24 mouse cellular contexts compared by ENCODE assay signal in genomic region chr12:3907008-3907407, GRCm38 (mm10). TPM values are rescaled to one million over a fixed set of nuclear protein-coding genes. Genes with fewer than 3 reads are reported as not detected.
DNase-seq lines count a peak whose midpoint lies in the region; ATAC-seq lines count a peak whose summit lies in the region.
"Had no signal": no experiment of that assay in that cellular context is flagged by ENCODE, and none has a peak within 500 bp of the region (broad histone marks: within the 10 kb centered on the region; RNA-seq: fewer than 3 reads in every experiment).

No protein-coding gene starts in this region.

- H3K27ac ChIP-seq in midbrain, embryonic 10.5 days (replicated peaks) = 0 out of 2 replicates have a peak overlapping the region, but pooled peaks have one; percentile 13
- no peak overlapping the region for H3K27ac ChIP-seq in midbrain, embryonic 15.5 days
- H3K27ac ChIP-seq in neural tube, embryonic 13.5 days (replicated peaks) = 0 out of 2 replicates have a peak overlapping the region, but pooled peaks have one; percentile 18
- H3K27ac ChIP-seq in neural tube, embryonic 15.5 days (replicated peaks) = no peak overlapping the region
- H3K27ac ChIP-seq in midbrain, embryonic 16.5 days (ENCODE audit: low read length) = peak overlapping the region; percentile 29; the same call in 1 of the 2 replicates
- H3K27ac ChIP-seq in forebrain, embryonic 10.5 days = no peak overlapping the region
- H3K27ac ChIP-seq: embryonic facial prominence, embryonic 10.5 days; embryonic facial prominence, embryonic 13.5 days; forebrain, embryonic 13.5 days; heart, adult 2 months; hindbrain, embryonic 12.5 days; hindbrain, embryonic 15.5 days had no signal

- H3K27me3 ChIP-seq in midbrain, embryonic 10.5 days (ENCODE audit: low read depth, poor library complexity, severe bottlenecking) = no peaks in the 10 kb centered on the region
- no peaks in the 10 kb centered on the region for H3K27me3 ChIP-seq in midbrain, embryonic 15.5 days (replicated peaks)
- no peaks in the 10 kb centered on the region for H3K27me3 ChIP-seq in neural tube, embryonic 13.5 days
- H3K27me3 ChIP-seq in neural tube, embryonic 15.5 days (replicated peaks) = no peaks in the 10 kb centered on the region
- H3K27me3 ChIP-seq in midbrain, embryonic 16.5 days (ENCODE audit: control insufficient read depth, insufficient read depth, low read depth, low read length) = no peaks in the 10 kb centered on the region
- H3K27me3 ChIP-seq in forebrain, embryonic 10.5 days (ENCODE audit: poor library complexity, severe bottlenecking) = no peaks in the 10 kb centered on the region
- H3K27me3 ChIP-seq: embryonic facial prominence, embryonic 13.5 days; forebrain, embryonic 13.5 days; hindbrain, embryonic 12.5 days; hindbrain, embryonic 15.5 days had no signal

- no peak for DNase-seq in midbrain, embryonic 10.5 days (ENCODE audit: low spot score)
- no peak for DNase-seq in forebrain, embryonic 10.5 days (ENCODE audit: extremely low spot score, low spot score)
- DNase-seq: adrenal gland, adult 8-10 months; adrenal gland, postnatal 25 days; cerebellum, adult 11-12 months; cerebellum, adult 8-10 months; cerebellum, postnatal 36 days; embryo, embryonic 11 days; gastrocnemius, postnatal 25 days had no signal

- no peaks in the 10 kb centered on the region for H3K4me1 ChIP-seq in midbrain, embryonic 10.5 days
- H3K4me1 ChIP-seq in midbrain, embryonic 15.5 days = no peaks in the 10 kb centered on the region
- H3K4me1 ChIP-seq in neural tube, embryonic 13.5 days (replicated peaks) = peaks cover 9% of the 10 kb centered on the region; the same call in 1 of the 2 replicates
- no peaks in the 10 kb centered on the region for H3K4me1 ChIP-seq in neural tube, embryonic 15.5 days
- H3K4me1 ChIP-seq in midbrain, embryonic 16.5 days (ENCODE audit: control insufficient read depth, insufficient read depth, low read length) = no peaks in the 10 kb centered on the region
- no peaks in the 10 kb centered on the region for H3K4me1 ChIP-seq in forebrain, embryonic 10.5 days
- H3K4me1 ChIP-seq: embryonic facial prominence, embryonic 10.5 days; embryonic facial prominence, embryonic 13.5 days; forebrain, embryonic 13.5 days; hindbrain, embryonic 12.5 days; hindbrain, embryonic 15.5 days had no signal

- WGBS in midbrain, embryonic 10.5 days = 85% methylated on average over 4 of the region's 4 CpGs
- WGBS in midbrain, embryonic 15.5 days = 86% methylated on average over 4 of the region's 4 CpGs
- 82% methylated on average over 4 of the region's 4 CpGs for WGBS in neural tube, embryonic 13.5 days
- WGBS in neural tube, embryonic 15.5 days = 89% methylated on average over 4 of the region's 4 CpGs
- WGBS in midbrain, embryonic 16.5 days = 85% methylated on average over 4 of the region's 4 CpGs
- 85% methylated on average over 4 of the region's 4 CpGs for WGBS in forebrain, embryonic 10.5 days

- H3K4me3 ChIP-seq in midbrain, embryonic 10.5 days = no peak overlapping the region
- no peak overlapping the region for H3K4me3 ChIP-seq in midbrain, embryonic 15.5 days
- H3K4me3 ChIP-seq in neural tube, embryonic 13.5 days = no peak overlapping the region
- no peak overlapping the region for H3K4me3 ChIP-seq in neural tube, embryonic 15.5 days (replicated peaks)
- H3K4me3 ChIP-seq in midbrain, embryonic 16.5 days (ENCODE audit: low read depth, low read length) = no peak overlapping the region
- H3K4me3 ChIP-seq in forebrain, embryonic 10.5 days = no peak overlapping the region
- H3K4me3 ChIP-seq: embryonic facial prominence, embryonic 10.5 days; embryonic facial prominence, embryonic 13.5 days; erythroblast, embryonic 14.5 days; forebrain, embryonic 13.5 days; heart, adult 2 months; hindbrain, embryonic 12.5 days; hindbrain, embryonic 15.5 days had no signal

- no peak overlapping the region for H3K4me2 ChIP-seq in midbrain, embryonic 15.5 days
- no peak overlapping the region for H3K4me2 ChIP-seq in neural tube, embryonic 13.5 days
- H3K4me2 ChIP-seq in neural tube, embryonic 15.5 days = no peak overlapping the region
- no peak overlapping the region for H3K4me2 ChIP-seq in midbrain, embryonic 16.5 days (ENCODE audit: low read length)
- H3K4me2 ChIP-seq: embryonic facial prominence, embryonic 13.5 days; forebrain, embryonic 13.5 days; heart, embryonic 11.5 days; hindbrain, embryonic 12.5 days; hindbrain, embryonic 15.5 days had no signal

- no peaks in the 10 kb centered on the region for H3K9me3 ChIP-seq in midbrain, embryonic 10.5 days (replicated peaks)
- H3K9me3 ChIP-seq in midbrain, embryonic 15.5 days = no peaks in the 10 kb centered on the region
- no peaks in the 10 kb centered on the region for H3K9me3 ChIP-seq in neural tube, embryonic 13.5 days
- no peaks in the 10 kb centered on the region for H3K9me3 ChIP-seq in neural tube, embryonic 15.5 days (replicated peaks)
- no peaks in the 10 kb centered on the region for H3K9me3 ChIP-seq in midbrain, embryonic 16.5 days (replicated peaks; ENCODE audit: control insufficient read depth, low read length, poor library complexity, severe bottlenecking)
- no peaks in the 10 kb centered on the region for H3K9me3 ChIP-seq in forebrain, embryonic 10.5 days
- H3K9me3 ChIP-seq: embryonic facial prominence, embryonic 10.5 days; embryonic facial prominence, embryonic 13.5 days; forebrain, embryonic 13.5 days; hindbrain, embryonic 12.5 days; hindbrain, embryonic 15.5 days had no signal

- ATAC-seq in midbrain, embryonic 15.5 days (replicated peaks) = no peak
- no peak for ATAC-seq in neural tube, embryonic 13.5 days (ENCODE audit: low read depth)
- ATAC-seq in neural tube, embryonic 15.5 days (ENCODE audit: low FRiP score) = no peak
- no peak for ATAC-seq in midbrain, embryonic 16.5 days
- ATAC-seq: activated CD4-positive, CD25-positive, alpha-beta regulatory T cell, adult 4 months; CD4-positive, CD25-positive, alpha-beta regulatory T cell, adult 4 months; forebrain, embryonic 13.5 days; forebrain, embryonic 16.5 days had no signal

- peaks cover 84% of the 10 kb centered on the region for H3K36me3 ChIP-seq in midbrain, embryonic 10.5 days
- H3K36me3 ChIP-seq in midbrain, embryonic 15.5 days (replicated peaks) = peaks cover 52% of the 10 kb centered on the region
- peaks cover 84% of the 10 kb centered on the region for H3K36me3 ChIP-seq in neural tube, embryonic 13.5 days
- H3K36me3 ChIP-seq in neural tube, embryonic 15.5 days = peaks cover 76% of the 10 kb centered on the region
- peaks cover 43% of the 10 kb centered on the region for H3K36me3 ChIP-seq in midbrain, embryonic 16.5 days (ENCODE audit: control insufficient read depth, insufficient read depth, low read length)
- peaks cover 90% of the 10 kb centered on the region for H3K36me3 ChIP-seq in forebrain, embryonic 10.5 days (replicated peaks)

- no peak overlapping the region for H3K9ac ChIP-seq in midbrain, embryonic 15.5 days
- no peak overlapping the region for H3K9ac ChIP-seq in neural tube, embryonic 13.5 days
- H3K9ac ChIP-seq in neural tube, embryonic 15.5 days (replicated peaks) = no peak overlapping the region
- H3K9ac ChIP-seq in midbrain, embryonic 16.5 days (ENCODE audit: low read depth, low read length) = no peak overlapping the region
- H3K9ac ChIP-seq: embryonic facial prominence, embryonic 13.5 days; forebrain, embryonic 13.5 days; hindbrain, embryonic 12.5 days; hindbrain, embryonic 15.5 days had no signal

RNA-seq across cellular contexts. Expression of gene Pomc, which starts 47.7 kb away (rescaled TPM):
- 7.8 and 8.2 TPM in 2 replicates for polyA plus RNA-seq in midbrain, embryonic 10.5 days (2016; fragmentation: Nextera tagmentation; extraction: Ambion mirVana)
- polyA plus RNA-seq in midbrain, embryonic 15.5 days (2015; fragmentation: Nextera tagmentation; extraction: Ambion mirVana) = 5.0 and 9.1 TPM in 2 replicates
- polyA plus RNA-seq in neural tube, embryonic 13.5 days (2015; fragmentation: Nextera tagmentation; extraction: Ambion mirVana) = 3.7 and 4.7 TPM in 2 replicates
- polyA plus RNA-seq in neural tube, embryonic 15.5 days (2015; fragmentation: Nextera tagmentation; extraction: Ambion mirVana) = 3.0 and 3.7 TPM in 2 replicates
- polyA plus RNA-seq in midbrain, embryonic 16.5 days (2015; fragmentation: Nextera tagmentation; extraction: Ambion mirVana) = 5.2 and 7.2 TPM in 2 replicates
- 6.1 and 9.1 TPM in 2 replicates for polyA plus RNA-seq in forebrain, embryonic 10.5 days (2016; fragmentation: Nextera tagmentation; extraction: Ambion mirVana)
- polyA plus RNA-seq: erythroblast, embryonic 14.5 days had no signal

Comparison
In these comparisons a context has a peak if more than half of its experiments do, and no peak if none do; other contexts are left out.
1. H3K27ac ChIP-seq: peak in midbrain, embryonic 10.5 days (single experiment), neural tube, embryonic 13.5 days (single experiment) and midbrain, embryonic 16.5 days (single experiment); none in midbrain, embryonic 15.5 days (single experiment), neural tube, embryonic 15.5 days (single experiment) and forebrain, embryonic 10.5 days (single experiment).